ENCODE assay signal across 17 mouse cellular contexts in genomic region chr1:42012911-42013310, GRCm38 (mm10).
DNase-seq lines count a peak whose midpoint lies in the region; ATAC-seq and TF ChIP-seq lines count a peak whose summit lies in the region.
"Had no signal": no experiment of that assay in that cellular context is flagged by ENCODE, and none has a peak within 500 bp of the region (broad histone marks: within the 10 kb centered on the region; RNA-seq: fewer than 3 reads in every experiment).

No protein-coding gene starts in this region.

- H3K27ac ChIP-seq in neural tube, embryonic 15.5 days (replicated peaks): no peak overlapping the region
- H3K27ac ChIP-seq in hindbrain, embryonic 13.5 days: no peak overlapping the region
- H3K27ac ChIP-seq in liver, postnatal 0 days (ENCODE audit: low read depth): no peak overlapping the region
- H3K27ac ChIP-seq: limb, embryonic 12.5 days; liver, embryonic 15.5 days; neural tube, embryonic 12.5 days had no signal

- H3K27me3 ChIP-seq in neural tube, embryonic 15.5 days (replicated peaks): no peaks in the 10 kb centered on the region
- H3K27me3 ChIP-seq in hindbrain, embryonic 13.5 days: no peaks in the 10 kb centered on the region
- H3K27me3 ChIP-seq in liver, postnatal 0 days (ENCODE audit: insufficient read depth, low read length): no peaks in the 10 kb centered on the region
- H3K27me3 ChIP-seq: CH12.LX; limb, embryonic 12.5 days; liver, embryonic 15.5 days; neural tube, embryonic 12.5 days had no signal

- H3K4me2 ChIP-seq in neural tube, embryonic 15.5 days: no peak overlapping the region
- no peak overlapping the region for H3K4me2 ChIP-seq in hindbrain, embryonic 13.5 days
- no peak overlapping the region for H3K4me2 ChIP-seq in liver, postnatal 0 days (ENCODE audit: low read depth, low read length)
- H3K4me2 ChIP-seq: limb, embryonic 12.5 days; liver, embryonic 15.5 days; neural tube, embryonic 12.5 days had no signal

- no peaks in the 10 kb centered on the region for H3K9me3 ChIP-seq in neural tube, embryonic 15.5 days (replicated peaks)
- H3K9me3 ChIP-seq in hindbrain, embryonic 13.5 days: no peaks in the 10 kb centered on the region
- H3K9me3 ChIP-seq in liver, postnatal 0 days (ENCODE audit: low read length): no peaks in the 10 kb centered on the region
- H3K9me3 ChIP-seq: limb, embryonic 12.5 days; liver, embryonic 15.5 days; neural tube, embryonic 12.5 days had no signal

- TF ChIP-seq EP300 in liver, postnatal 0 days (IDR thresholded peaks at IDR 0.05; ENCODE audit: low read depth): no peak

- ATAC-seq in neural tube, embryonic 15.5 days (ENCODE audit: low FRiP score): no peak
- ATAC-seq in hindbrain, embryonic 13.5 days (ENCODE audit: low FRiP score): no peak
- ATAC-seq in liver, postnatal 0 days: no peak
- ATAC-seq: forebrain, postnatal 0 days; intestine, embryonic 16.5 days had no signal

- intact Hi-C loops in left cerebral cortex, postnatal 4 days (cut with DNase I): no loop called here
- intact Hi-C loops in left cerebral cortex, postnatal 25 days (cut with DNase I): loop anchor here (2.0 to 5.0 kb wide), 6 partner anchors 52 to 986 kb away; partner anchors contain the start of gene Pou3f3

- H3K9ac ChIP-seq in neural tube, embryonic 15.5 days (replicated peaks): no peak overlapping the region
- no peak overlapping the region for H3K9ac ChIP-seq in hindbrain, embryonic 13.5 days
- no peak overlapping the region for H3K9ac ChIP-seq in liver, postnatal 0 days (replicated peaks)
- H3K9ac ChIP-seq: forebrain, postnatal 0 days; limb, embryonic 12.5 days; liver, embryonic 15.5 days; neural tube, embryonic 12.5 days had no signal

- WGBS in neural tube, embryonic 15.5 days: 85% methylated on average over 3 of the region's 3 CpGs
- WGBS in hindbrain, embryonic 13.5 days: 78% methylated on average over 3 of the region's 3 CpGs
- WGBS in liver, postnatal 0 days (ENCODE audit: insufficient replicate concordance): 79% methylated on average over 3 of the region's 3 CpGs

- DNase-seq in left cerebral cortex, adult 11 months (ENCODE audit: low spot score): peak; percentile 66
- no peak for DNase-seq in left cerebral cortex, postnatal 4 days
- DNase-seq in layer of hippocampus, adult 9-11 months: peak; percentile 93
- DNase-seq in left cerebral cortex, postnatal 25 days (ENCODE audit: low spot score in 2 of 2): peak; percentile 66 to 98
- DNase-seq in liver, postnatal 0 days: no peak
- DNase-seq in heart, postnatal 4 days: no peak
- DNase-seq: adrenal gland, postnatal 36 days; cerebellum, postnatal 25 days; forebrain, postnatal 0 days; kidney, postnatal 10 days had no signal

- no peaks in the 10 kb centered on the region for H3K4me1 ChIP-seq in neural tube, embryonic 15.5 days
- no peaks in the 10 kb centered on the region for H3K4me1 ChIP-seq in hindbrain, embryonic 13.5 days (replicated peaks)
- H3K4me1 ChIP-seq in liver, postnatal 0 days (ENCODE audit: insufficient read depth): no peaks in the 10 kb centered on the region
- H3K4me1 ChIP-seq: limb, embryonic 12.5 days; liver, embryonic 15.5 days; neural tube, embryonic 12.5 days had no signal

- H3K4me3 ChIP-seq in neural tube, embryonic 15.5 days (replicated peaks): no peak overlapping the region
- no peak overlapping the region for H3K4me3 ChIP-seq in hindbrain, embryonic 13.5 days
- no peak overlapping the region for H3K4me3 ChIP-seq in liver, postnatal 0 days (ENCODE audit: low read depth, low read length)
- H3K4me3 ChIP-seq: limb, embryonic 12.5 days; liver, embryonic 15.5 days; neural tube, embryonic 12.5 days had no signal

- no peaks in the 10 kb centered on the region for H3K36me3 ChIP-seq in neural tube, embryonic 15.5 days
- H3K36me3 ChIP-seq in hindbrain, embryonic 13.5 days: no peaks in the 10 kb centered on the region
- no peaks in the 10 kb centered on the region for H3K36me3 ChIP-seq in liver, postnatal 0 days (replicated peaks; ENCODE audit: insufficient read depth, low read length)
- H3K36me3 ChIP-seq: limb, embryonic 12.5 days; liver, embryonic 15.5 days; neural tube, embryonic 12.5 days had no signal

- no peak for TF ChIP-seq CTCF in liver, postnatal 0 days (IDR thresholded peaks at IDR 0.05; ENCODE audit: low read depth)

Comparison
In these comparisons a context has a peak if more than half of its experiments do, and no peak if none do; other contexts are left out.
1. DNase-seq: peak in left cerebral cortex, adult 11 months (single experiment), layer of hippocampus, adult 9-11 months (single experiment) and left cerebral cortex, postnatal 25 days (2 of 2); none in left cerebral cortex, postnatal 4 days (single experiment), liver, postnatal 0 days (single experiment) and heart, postnatal 4 days (single experiment).